Mouse (Mus musculus): ENCODE data around the gene Gm4871. TPM values are rescaled to one million over a fixed set of nuclear protein-coding genes. Genes with fewer than 3 reads are reported as not detected.
"Not testable (repeated sequence)": the region's sequence is repeated elsewhere in the genome, so short reads cannot be mapped to it uniquely, and the experiment has no call there.

Gm4871 gene
- polyA plus RNA-seq, 1 experiment from 2014 or later, result not detected

GRCm38 (mm10) chr5:145057907-145058306 is 25.4 kb upstream of the Gm4871 start:
- no peak overlapping the region for H3K4me3 ChIP-seq (ENCODE audit: low read depth, low read length)
- DNase-seq (ENCODE audit: low spot score) (no peak), ATAC-seq (replicated peaks; ENCODE audit: low FRiP score) (no peak)
- no peaks in the 10 kb centered on the region for H3K36me3 ChIP-seq (ENCODE audit: control insufficient read depth, insufficient read depth, low read length)
- H3K4me2 ChIP-seq, result no peak overlapping the region
- no peaks in the 10 kb centered on the region for H3K4me1 ChIP-seq (replicated peaks; ENCODE audit: control insufficient read depth, insufficient read depth, low read length)
- H3K9me3 ChIP-seq (ENCODE audit: control insufficient read depth, low read length), result no peaks in the 10 kb centered on the region
- H3K27me3 ChIP-seq (replicated peaks; ENCODE audit: control insufficient read depth, insufficient read depth, low read length), result no peaks in the 10 kb centered on the region
- WGBS, result 79% methylated on average over 8 of the region's 8 CpGs
- no peak overlapping the region for H3K27ac ChIP-seq (ENCODE audit: low read depth, low read length)
- H3K9ac ChIP-seq (ENCODE audit: low read depth, low read length), result no peak overlapping the region

GRCm38 (mm10) chr5:145054187-145054586 is 21.6 kb upstream of the Gm4871 start:
- DNase-seq (ENCODE audit: low spot score); H3K27me3 ChIP-seq (replicated peaks; ENCODE audit: control insufficient read depth, insufficient read depth, low read length); H3K36me3 ChIP-seq (ENCODE audit: control insufficient read depth, insufficient read depth, low read length); H3K9me3 ChIP-seq (ENCODE audit: control insufficient read depth, low read length); H3K27ac ChIP-seq (ENCODE audit: low read depth, low read length); H3K9ac ChIP-seq (ENCODE audit: low read depth, low read length); H3K4me3 ChIP-seq (ENCODE audit: low read depth, low read length); H3K4me1 ChIP-seq (replicated peaks; ENCODE audit: control insufficient read depth, insufficient read depth, low read length); H3K4me2 ChIP-seq: not testable (repeated sequence)
- 34% methylated on average over 3 of the region's 3 CpGs for WGBS
- peak; percentile 74 for ATAC-seq (replicated peaks; ENCODE audit: low FRiP score)

GRCm38 (mm10) chr5:145042690-145043089 is 10.1 kb upstream of the Gm4871 start, which contains the start of gene 1700018F24Rik:
1700018F24Rik (plus strand) TSS chr5:145042990.
- not testable (repeated sequence) for H3K4me3 ChIP-seq (ENCODE audit: low read depth, low read length); H3K9me3 ChIP-seq (ENCODE audit: control insufficient read depth, low read length); H3K4me1 ChIP-seq (replicated peaks; ENCODE audit: control insufficient read depth, insufficient read depth, low read length); H3K27ac ChIP-seq (ENCODE audit: low read depth, low read length); DNase-seq (ENCODE audit: low spot score); ATAC-seq (replicated peaks; ENCODE audit: low FRiP score); H3K4me2 ChIP-seq; H3K9ac ChIP-seq (ENCODE audit: low read depth, low read length); H3K36me3 ChIP-seq (ENCODE audit: control insufficient read depth, insufficient read depth, low read length); H3K27me3 ChIP-seq (replicated peaks; ENCODE audit: control insufficient read depth, insufficient read depth, low read length)
- 67% methylated on average over 3 of the region's 3 CpGs for WGBS

- no peaks in the 10 kb centered on the region for H3K9me3 ChIP-seq (ENCODE audit: control insufficient read depth, low read length)
- no peak for ATAC-seq (replicated peaks; ENCODE audit: low FRiP score)
- H3K27me3 ChIP-seq (replicated peaks; ENCODE audit: control insufficient read depth, insufficient read depth, low read length), result no peaks in the 10 kb centered on the region
- no peak overlapping the region for H3K9ac ChIP-seq (ENCODE audit: low read depth, low read length)
- H3K4me3 ChIP-seq (ENCODE audit: low read depth, low read length), result no peak overlapping the region
- H3K4me2 ChIP-seq, result no peak overlapping the region
- no peaks in the 10 kb centered on the region for H3K36me3 ChIP-seq (ENCODE audit: control insufficient read depth, insufficient read depth, low read length)
- no peak overlapping the region for H3K27ac ChIP-seq (ENCODE audit: low read depth, low read length)
- DNase-seq (ENCODE audit: low spot score), result peak; percentile 34
- 34% methylated on average over 4 of the region's 4 CpGs for WGBS
- H3K4me1 ChIP-seq (replicated peaks; ENCODE audit: control insufficient read depth, insufficient read depth, low read length), result no peaks in the 10 kb centered on the region
Measured at GRCm38 (mm10) chr5:145041628-145042027, 9.1 kb upstream of the Gm4871 start.

DNA sequence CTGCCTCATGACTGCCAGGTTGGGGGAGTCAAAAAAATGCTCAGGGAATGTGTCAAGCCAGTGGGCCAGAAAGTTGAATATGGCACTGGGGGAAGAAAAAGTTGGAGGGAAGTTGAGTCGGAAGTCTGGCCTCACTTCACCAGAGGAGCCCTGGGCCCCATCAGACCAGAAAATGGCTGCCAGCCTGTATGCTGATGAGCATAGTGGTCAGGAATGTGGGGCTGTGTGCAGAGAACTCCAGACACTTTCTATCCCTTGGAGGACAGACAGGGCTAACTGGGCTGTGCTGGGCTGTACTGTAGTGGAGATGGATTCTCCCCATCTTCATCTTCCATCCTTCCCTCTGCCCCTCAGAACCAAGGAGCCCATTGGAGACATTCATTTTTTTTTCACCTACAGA is 2.1 kb downstream of the Gm4871 start:
- H3K4me1 ChIP-seq (replicated peaks; ENCODE audit: control insufficient read depth, insufficient read depth, low read length); H3K9me3 ChIP-seq (ENCODE audit: control insufficient read depth, low read length); H3K9ac ChIP-seq (ENCODE audit: low read depth, low read length); ATAC-seq (replicated peaks; ENCODE audit: low FRiP score); H3K4me3 ChIP-seq (ENCODE audit: low read depth, low read length); H3K36me3 ChIP-seq (ENCODE audit: control insufficient read depth, insufficient read depth, low read length); H3K27ac ChIP-seq (ENCODE audit: low read depth, low read length); DNase-seq (ENCODE audit: low spot score); H3K27me3 ChIP-seq (replicated peaks; ENCODE audit: control insufficient read depth, insufficient read depth, low read length); H3K4me2 ChIP-seq: not testable (repeated sequence)
- WGBS, result 65% methylated on average over 1 of the region's 1 CpGs

GRCm38 (mm10) chr5:145020712-145021111 is 11.8 kb downstream of the Gm4871 start:
- 37% methylated on average over 1 of the region's 1 CpGs for WGBS
- not testable (repeated sequence) for H3K27me3 ChIP-seq (replicated peaks; ENCODE audit: control insufficient read depth, insufficient read depth, low read length); H3K4me1 ChIP-seq (replicated peaks; ENCODE audit: control insufficient read depth, insufficient read depth, low read length); H3K4me3 ChIP-seq (ENCODE audit: low read depth, low read length); H3K9ac ChIP-seq (ENCODE audit: low read depth, low read length); H3K4me2 ChIP-seq; H3K27ac ChIP-seq (ENCODE audit: low read depth, low read length); DNase-seq (ENCODE audit: low spot score); H3K36me3 ChIP-seq (ENCODE audit: control insufficient read depth, insufficient read depth, low read length); H3K9me3 ChIP-seq (ENCODE audit: control insufficient read depth, low read length)
- ATAC-seq (replicated peaks; ENCODE audit: low FRiP score), result 0 out of 2 replicates have a peak, but pooled peaks have one; percentile 36

DNA sequence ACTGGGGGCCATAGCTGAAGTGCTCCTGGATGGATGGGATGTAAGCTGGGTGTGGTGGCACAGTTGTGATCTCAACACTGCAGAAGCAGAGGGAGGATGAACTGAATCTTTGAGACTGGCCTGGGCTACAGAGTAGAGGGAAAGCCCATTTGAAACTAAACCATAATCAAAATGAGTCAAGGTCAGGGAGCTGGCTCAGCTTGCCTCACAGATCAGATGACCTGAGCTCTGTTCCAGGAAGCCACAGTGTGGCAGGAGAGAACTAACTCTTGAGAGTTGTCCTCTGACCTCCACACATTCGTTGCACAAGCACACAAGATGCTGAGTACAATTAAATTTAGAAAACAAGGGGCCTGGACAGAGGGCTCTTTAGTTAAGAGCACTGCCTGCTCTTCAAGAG is 12.3 kb downstream of the Gm4871 start:
- H3K4me2 ChIP-seq; H3K4me3 ChIP-seq (ENCODE audit: low read depth, low read length); H3K4me1 ChIP-seq (replicated peaks; ENCODE audit: control insufficient read depth, insufficient read depth, low read length); H3K36me3 ChIP-seq (ENCODE audit: control insufficient read depth, insufficient read depth, low read length); H3K9me3 ChIP-seq (ENCODE audit: control insufficient read depth, low read length); DNase-seq (ENCODE audit: low spot score); H3K27ac ChIP-seq (ENCODE audit: low read depth, low read length); H3K27me3 ChIP-seq (replicated peaks; ENCODE audit: control insufficient read depth, insufficient read depth, low read length); H3K9ac ChIP-seq (ENCODE audit: low read depth, low read length); ATAC-seq (replicated peaks; ENCODE audit: low FRiP score): not testable (repeated sequence)
- 42% methylated on average over 1 of the region's 1 CpGs for WGBS

GRCm38 (mm10) chr5:145016761-145017160 is 15.8 kb downstream of the Gm4871 start:
- not testable (repeated sequence) for H3K36me3 ChIP-seq (ENCODE audit: control insufficient read depth, insufficient read depth, low read length); H3K4me3 ChIP-seq (ENCODE audit: low read depth, low read length); H3K9me3 ChIP-seq (ENCODE audit: control insufficient read depth, low read length); H3K4me1 ChIP-seq (replicated peaks; ENCODE audit: control insufficient read depth, insufficient read depth, low read length); ATAC-seq (replicated peaks; ENCODE audit: low FRiP score); DNase-seq (ENCODE audit: low spot score); H3K9ac ChIP-seq (ENCODE audit: low read depth, low read length); H3K27me3 ChIP-seq (replicated peaks; ENCODE audit: control insufficient read depth, insufficient read depth, low read length); H3K4me2 ChIP-seq; H3K27ac ChIP-seq (ENCODE audit: low read depth, low read length)
- WGBS, result 13% methylated on average over 1 of the region's 2 CpGs

DNA sequence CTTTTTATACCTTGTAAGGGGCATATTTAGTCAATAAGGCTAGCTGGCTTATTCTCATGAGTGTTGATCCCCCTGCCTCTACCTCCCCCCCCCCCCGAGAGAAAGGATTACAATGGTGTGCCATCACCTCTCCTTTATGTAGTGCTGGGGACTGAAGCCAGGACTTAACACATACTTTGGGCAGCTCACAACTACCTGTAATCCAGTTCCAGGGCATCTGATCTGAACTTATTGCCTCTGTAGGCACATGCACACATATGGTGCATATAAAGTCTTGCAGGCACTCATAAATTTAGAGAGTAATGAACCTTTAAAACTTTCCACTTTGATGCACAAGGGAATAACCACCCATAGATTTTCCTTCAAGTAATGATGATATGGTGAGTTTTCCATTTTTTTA is 18.3 kb downstream of the Gm4871 start:
- no peaks in the 10 kb centered on the region for H3K9me3 ChIP-seq (ENCODE audit: control insufficient read depth, low read length)
- ATAC-seq (replicated peaks; ENCODE audit: low FRiP score) (no peak), DNase-seq (ENCODE audit: low spot score) (no peak)
- no peak overlapping the region for H3K4me3 ChIP-seq (ENCODE audit: low read depth, low read length)
- H3K36me3 ChIP-seq (ENCODE audit: control insufficient read depth, insufficient read depth, low read length), result no peaks in the 10 kb centered on the region
- H3K4me2 ChIP-seq, result no peak overlapping the region
- no peak overlapping the region for H3K9ac ChIP-seq (ENCODE audit: low read depth, low read length)
- H3K27ac ChIP-seq (ENCODE audit: low read depth, low read length), result no peak overlapping the region
- H3K4me1 ChIP-seq (replicated peaks; ENCODE audit: control insufficient read depth, insufficient read depth, low read length), result no peaks in the 10 kb centered on the region
- 100% methylated on average over 1 of the region's 1 CpGs for WGBS
- no peaks in the 10 kb centered on the region for H3K27me3 ChIP-seq (replicated peaks; ENCODE audit: control insufficient read depth, insufficient read depth, low read length)

All from liver, embryonic 11.5 days (tissue).